Mouse (Mus musculus) layer of hippocampus, adult 9-10 months (tissue): ENCODE measurements around the gene Zfp513.
A peak's percentile ranks its signal among the peaks of the same experiment; 100 is the strongest.

ENCODE experiments used
- DNase-seq: peaks from one replicate; pipeline ENCODE4 v3.0.0; 2022; ENCODE audit warnings: low spot score

Zfp513 gene

GRCm38 (mm10) chr5:31199893-31200292, 2.2 kb downstream of the Zfp513 start:
- DNase-seq: no peak

- DNase-seq: no peak
Observed at GRCm38 (mm10) chr5:31199321-31199892, 2.7 kb downstream of the Zfp513 start.

GRCm38 (mm10) chr5:31198616-31199320, 3.3 kb downstream of the Zfp513 start:
- no peak for DNase-seq

- DNase-seq: no peak
Observed at GRCm38 (mm10) chr5:31198170-31198569, 3.9 kb downstream of the Zfp513 start.

GRCm38 (mm10) chr5:31197072-31197471, 5.0 kb downstream of the Zfp513 start:
- no peak for DNase-seq

GRCm38 (mm10) chr5:31196207-31196606, 5.9 kb downstream of the Zfp513 start:
- no peak for DNase-seq

GRCm38 (mm10) chr5:31195671-31196070, 6.4 kb downstream of the Zfp513 start:
- no peak for DNase-seq

- DNase-seq: no peak
Observed at GRCm38 (mm10) chr5:31194486-31195485, 7.3 kb downstream of the Zfp513 start.

- DNase-seq: no peak
Observed at GRCm38 (mm10) chr5:31193631-31194281, 8.3 kb downstream of the Zfp513 start.

- DNase-seq: peak; percentile 97
Observed at GRCm38 (mm10) chr5:31192939-31193630, 9.0 kb downstream of the Zfp513 start, which contains the start of the genes Snx17 and Eif2b4. Gene Snx17, plus strand, starts transcription at chr5:31193227. Gene Eif2b4, minus strand, starts transcription at chr5:31193430.

GRCm38 (mm10) chr5:31192045-31192938, 9.8 kb downstream of the Zfp513 start:
- DNase-seq: no peak

- DNase-seq: no peak
Observed at GRCm38 (mm10) chr5:31190201-31190600, 11.9 kb downstream of the Zfp513 start.

GRCm38 (mm10) chr5:31188223-31188840, 13.8 kb downstream of the Zfp513 start:
- no peak for DNase-seq

- no peak for DNase-seq
Observed at GRCm38 (mm10) chr5:31183678-31184077, 18.4 kb downstream of the Zfp513 start.

- no peak for DNase-seq
Observed at GRCm38 (mm10) chr5:31181183-31181770, 20.8 kb downstream of the Zfp513 start.

- DNase-seq: peak; percentile 92
Observed at GRCm38 (mm10) chr5:31179766-31180630, 22.1 kb downstream of the Zfp513 start, which contains the start of the genes Gm29609 and Gtf3c2. Gene Gm29609, minus strand, starts transcription at chr5:31179911. Gene Gtf3c2, minus strand, starts transcription at chr5:31180144.

- no peak for DNase-seq
Observed at GRCm38 (mm10) chr5:31179301-31179765, 22.8 kb downstream of the Zfp513 start.

- DNase-seq: no peak
Observed at GRCm38 (mm10) chr5:31168630-31169029, 33.5 kb downstream of the Zfp513 start.
